Mouse (Mus musculus) layer of hippocampus, adult 2 months (tissue): ENCODE data around the gene Nnmt. TPM values are rescaled to one million over a fixed set of nuclear protein-coding genes. Genes with fewer than 3 reads are reported as not detected.

Experiments
- DNase-seq, 2 experiments: peaks; one replicate each; pipeline ENCODE4 v3.0.0; 2022; ENCODE audit warnings: low spot score in 2 of 2
- H3K27ac ChIP-seq: fragments of 200-600 bp; 2 replicates; pipeline ENCODE4 v1.8.1; 2022
- H3K4me3 ChIP-seq: fragments of 200-600 bp; 2 replicates; pipeline ENCODE4 v1.8.1; 2022; ENCODE audit warnings: mild to moderate bottlenecking
- CTCF ChIP-seq: fragments of 200-600 bp; conservative IDR thresholded peaks from 2 replicates; pipeline ENCODE4 v1.8.1; 2022; ENCODE audit warnings: antibody characterized with exemption, mild to moderate bottlenecking, moderate library complexity
- total RNA-seq, 2 experiments: library from RNA; stranded (reverse); gene quantifications; 2 replicates each; pipeline ENCODE4 v1.2.3; 2021

The Nnmt gene
- total RNA-seq, 2 experiments from 2014 or later = 1.7 to 1.9 TPM

DNA sequence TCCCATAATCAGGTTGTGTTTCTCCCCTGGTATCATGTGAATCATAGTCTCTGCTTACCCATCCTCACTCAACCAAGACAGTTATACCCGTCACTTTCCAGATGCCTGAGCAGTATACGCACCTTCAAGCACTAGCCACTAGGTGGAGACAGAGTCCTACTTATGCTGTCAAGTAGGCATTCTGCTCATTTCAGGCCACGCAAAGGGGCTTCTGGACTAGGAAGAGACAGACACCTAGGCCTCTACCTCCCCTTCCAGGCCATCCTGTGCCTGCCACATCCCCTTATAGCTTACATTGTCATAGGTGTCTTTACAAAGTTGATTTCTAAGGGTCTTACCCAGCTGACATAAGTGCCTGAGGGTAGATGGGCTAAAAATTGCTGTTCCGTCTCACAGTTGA is 41.3 kb upstream of the Nnmt start:
- H3K27ac ChIP-seq = peak overlapping the region; percentile 67
- H3K4me3 ChIP-seq = no peak overlapping the region
- DNase-seq = peak; percentile 80 to 85
- TF ChIP-seq CTCF = peak; percentile 97

DNA sequence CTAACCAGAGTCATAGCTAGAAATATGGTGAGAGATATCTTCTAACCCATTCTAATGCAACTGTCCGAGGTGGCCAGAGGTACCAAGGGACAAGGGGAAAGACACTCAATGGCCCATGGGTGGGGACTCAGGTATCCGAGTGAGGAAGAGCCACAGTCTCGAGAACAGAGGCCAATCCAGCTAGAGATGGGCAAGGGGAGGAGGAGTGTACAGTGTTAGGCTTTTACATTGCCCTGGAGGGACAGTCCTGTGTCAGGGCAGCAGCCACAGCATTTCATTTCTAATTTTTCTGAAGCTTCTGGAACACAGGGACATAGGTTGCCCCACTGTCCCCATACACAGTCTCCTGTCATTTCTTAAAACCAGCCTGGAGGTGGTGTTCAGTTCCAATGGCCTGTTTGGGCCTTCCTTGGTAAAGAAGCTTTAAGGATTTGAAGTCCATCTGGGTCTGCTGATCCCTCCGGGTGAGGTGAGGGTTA is 40.7 kb upstream of the Nnmt start:
- H3K27ac ChIP-seq = 0 out of 2 replicates have a peak overlapping the region, but pooled peaks have one; percentile 48
- H3K4me3 ChIP-seq = no peak overlapping the region
- TF ChIP-seq CTCF = no peak
- no peak for DNase-seq

DNA sequence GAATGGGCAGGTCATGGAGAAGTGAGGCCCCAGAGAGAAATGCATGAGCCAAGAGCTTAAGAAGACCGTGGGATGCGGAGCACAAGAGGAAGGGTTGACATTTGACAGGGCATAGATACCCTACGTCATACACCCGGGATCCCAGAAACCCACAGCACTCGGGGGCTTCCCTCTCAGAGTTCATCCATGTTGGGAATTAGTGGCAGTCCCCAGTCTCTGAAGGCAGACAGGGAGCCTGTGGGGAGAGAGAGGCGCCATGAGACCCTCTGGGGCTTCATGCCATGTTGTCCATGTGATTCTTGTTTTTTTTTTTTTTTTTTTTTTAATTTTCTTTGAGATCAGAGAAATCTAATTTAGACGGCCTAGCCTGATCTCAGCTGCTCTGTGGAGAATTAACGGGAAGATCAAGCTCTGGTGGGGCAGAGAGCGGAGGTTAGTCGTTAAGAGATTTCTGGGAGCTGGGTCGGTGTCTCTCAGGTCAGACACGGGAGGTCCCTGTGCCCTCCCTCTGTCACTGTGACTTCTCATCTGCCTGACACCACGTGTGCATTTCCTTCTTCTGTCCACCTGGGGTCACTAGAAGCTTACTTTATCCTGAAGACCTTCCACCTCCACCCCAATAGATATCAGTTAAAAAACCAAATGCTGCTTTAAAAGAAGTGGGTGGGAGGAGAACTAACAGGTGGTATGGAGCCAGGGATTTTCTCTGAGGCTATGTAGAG is 40.1 kb upstream of the Nnmt start:
- no peak overlapping the region for H3K4me3 ChIP-seq
- no peak overlapping the region for H3K27ac ChIP-seq
- peak; percentile 85 for TF ChIP-seq CTCF
- DNase-seq = peak in 1 of 2 experiments; percentile 56

DNA sequence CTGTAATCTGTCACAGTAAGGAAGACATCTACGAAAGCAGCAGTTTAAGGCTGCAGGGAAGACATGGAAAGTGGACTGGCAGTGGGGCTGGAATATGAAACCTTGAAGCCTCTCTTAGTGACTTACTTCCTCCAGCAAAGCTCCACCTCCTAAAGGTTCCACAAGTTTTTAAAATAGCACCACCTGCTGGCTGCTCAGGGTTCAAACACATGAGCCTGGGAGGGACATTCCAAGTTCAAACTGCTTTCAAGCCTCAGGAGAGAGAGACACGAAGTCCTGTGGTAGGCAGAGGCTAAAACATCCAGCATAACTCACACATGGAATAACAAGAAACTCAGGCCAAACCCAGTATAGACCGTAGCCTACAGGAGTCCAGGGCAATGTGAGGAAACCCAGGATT is 39.4 kb upstream of the Nnmt start:
- DNase-seq = no peak
- TF ChIP-seq CTCF = peak; percentile 48
- Histone ChIP-seq H3K4me3 (no peak overlapping the region), H3K27ac (no peak overlapping the region)

DNA sequence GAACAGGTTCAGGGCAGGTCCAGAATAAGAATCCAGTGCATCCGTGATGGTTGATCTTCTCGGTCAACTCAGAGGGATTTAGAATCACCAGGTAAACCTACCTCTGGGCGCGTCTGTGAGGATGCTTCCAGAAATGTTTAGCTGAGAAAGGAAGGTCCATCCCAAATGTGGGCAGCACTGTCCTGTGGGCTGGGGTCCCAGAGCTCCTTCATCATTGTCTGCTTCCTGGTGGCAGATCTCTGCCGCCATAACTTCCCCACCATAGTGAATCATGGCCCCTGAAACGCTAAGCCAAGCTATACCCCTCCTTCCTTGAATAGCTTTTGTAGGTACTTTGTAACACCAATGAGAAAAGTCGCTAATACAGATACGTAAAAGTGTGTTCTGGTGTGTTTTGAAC is 36.7 kb upstream of the Nnmt start:
- DNase-seq = no peak
- Histone ChIP-seq H3K4me3 (no peak overlapping the region), H3K27ac (no peak overlapping the region)
- TF ChIP-seq CTCF = no peak

DNA sequence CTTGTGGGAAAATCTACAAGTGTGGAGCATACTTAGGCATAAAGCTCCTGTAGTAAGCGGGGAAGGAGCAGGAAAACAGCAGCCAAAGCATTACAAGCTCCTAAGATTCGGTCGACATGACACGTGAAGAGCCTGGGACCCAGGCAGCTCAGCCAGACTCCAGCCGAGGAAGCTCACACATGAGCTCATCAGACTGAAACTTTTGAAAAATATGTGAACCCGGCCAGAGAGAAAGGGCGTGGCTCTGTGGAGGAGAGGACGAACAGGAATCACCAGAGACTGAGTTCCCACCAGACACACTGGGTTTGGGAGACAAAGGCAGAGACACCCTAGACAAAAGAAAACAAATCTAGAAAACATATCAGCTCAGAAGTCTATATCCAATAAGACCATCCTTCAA is 35.9 kb upstream of the Nnmt start:
- TF ChIP-seq CTCF = no peak
- DNase-seq = no peak
- Histone ChIP-seq H3K27ac (no peak overlapping the region), H3K4me3 (no peak overlapping the region)

DNA sequence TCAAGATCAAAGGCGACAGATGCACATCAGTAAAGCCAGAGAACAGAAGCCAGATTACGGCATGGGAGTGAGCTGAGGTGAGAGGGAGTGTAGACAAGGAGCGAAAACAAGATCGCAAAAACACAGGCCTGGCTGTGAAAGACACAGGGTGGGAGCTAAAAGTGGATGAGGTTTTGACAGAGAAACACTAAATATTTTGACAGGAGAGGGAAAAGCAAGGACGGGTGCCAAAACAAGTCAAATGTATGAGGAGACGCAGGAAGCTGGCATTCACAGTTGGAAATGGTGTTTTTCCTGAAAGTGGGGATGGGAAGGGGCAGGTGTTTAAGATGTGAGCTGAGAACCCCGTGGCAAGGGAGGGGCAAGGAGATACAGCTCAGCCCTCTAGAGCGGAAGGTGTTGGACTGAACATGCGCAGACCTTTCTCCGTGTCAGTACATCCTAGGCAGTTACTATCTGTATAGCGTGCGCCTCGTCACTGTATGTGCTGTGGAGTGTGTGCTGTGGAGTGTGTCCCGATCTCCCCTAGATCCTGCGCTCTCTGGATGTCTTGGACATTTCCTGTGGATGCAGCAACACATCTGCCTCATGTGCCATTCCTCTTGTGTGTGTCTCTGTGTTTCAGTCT is 33.3 kb upstream of the Nnmt start:
- no peak for TF ChIP-seq CTCF
- no peak for DNase-seq
- Histone ChIP-seq H3K4me3 (no peak overlapping the region), H3K27ac (no peak overlapping the region)

DNA sequence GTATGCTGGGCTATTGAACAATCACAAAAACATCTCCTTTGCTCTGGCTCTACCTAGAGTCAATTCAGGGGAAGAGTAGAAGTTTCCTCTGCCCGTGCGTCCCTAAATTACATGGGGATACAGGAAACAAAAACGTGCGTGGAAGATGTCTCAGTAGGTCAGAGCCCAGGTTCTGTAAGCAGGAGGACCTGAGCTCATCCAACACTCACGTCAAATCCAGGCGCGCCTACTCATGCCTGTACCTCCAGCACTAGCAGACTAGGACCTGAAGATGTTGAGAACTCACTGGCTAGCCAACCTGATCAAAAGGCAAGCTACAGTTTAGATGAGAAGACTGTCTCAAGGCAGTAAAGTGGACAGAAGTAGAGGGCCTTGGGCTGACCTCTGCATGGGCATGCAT is 32.2 kb upstream of the Nnmt start:
- Histone ChIP-seq H3K27ac (no peak overlapping the region), H3K4me3 (no peak overlapping the region)
- TF ChIP-seq CTCF = no peak
- no peak for DNase-seq

DNA sequence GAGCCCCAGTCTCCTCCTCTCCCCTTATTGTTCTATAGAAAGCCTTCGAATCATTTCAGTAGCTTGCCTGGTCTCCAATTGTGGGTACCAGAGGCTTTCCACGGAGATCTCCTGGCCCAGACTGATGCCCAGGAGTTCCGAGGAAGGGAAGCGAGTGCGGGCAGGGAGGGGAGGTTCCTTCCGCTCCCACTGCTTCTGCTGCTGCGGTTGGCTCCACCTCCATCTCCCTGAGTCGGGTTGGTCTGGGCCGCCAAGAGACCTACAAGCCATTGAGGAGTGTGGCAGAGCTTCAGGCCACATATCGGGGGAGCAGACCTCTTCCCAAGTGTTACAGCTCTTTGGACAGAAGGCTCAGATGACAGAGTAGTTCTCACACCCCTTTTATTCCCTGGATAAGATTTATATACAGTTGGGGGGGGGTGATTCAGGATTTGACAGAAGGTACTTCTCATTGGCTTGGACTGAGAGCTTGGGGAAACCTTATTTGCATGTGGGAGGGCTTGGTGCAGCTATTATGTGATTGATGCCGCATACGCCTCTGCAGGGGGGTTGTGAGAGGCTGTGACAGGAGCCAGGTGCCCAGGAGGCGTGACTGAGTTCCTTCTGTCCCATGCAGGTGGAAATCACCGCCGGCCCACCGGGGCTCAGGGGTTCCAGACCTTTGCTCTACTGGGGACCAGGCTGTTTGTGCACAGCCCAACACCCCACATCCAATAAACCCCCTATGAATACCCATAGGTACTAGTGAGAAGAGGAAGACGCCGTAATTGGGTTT is 30.8 kb upstream of the Nnmt start:
- H3K27ac ChIP-seq = no peak overlapping the region
- TF ChIP-seq CTCF = no peak
- H3K4me3 ChIP-seq = no peak overlapping the region
- no peak for DNase-seq

DNA sequence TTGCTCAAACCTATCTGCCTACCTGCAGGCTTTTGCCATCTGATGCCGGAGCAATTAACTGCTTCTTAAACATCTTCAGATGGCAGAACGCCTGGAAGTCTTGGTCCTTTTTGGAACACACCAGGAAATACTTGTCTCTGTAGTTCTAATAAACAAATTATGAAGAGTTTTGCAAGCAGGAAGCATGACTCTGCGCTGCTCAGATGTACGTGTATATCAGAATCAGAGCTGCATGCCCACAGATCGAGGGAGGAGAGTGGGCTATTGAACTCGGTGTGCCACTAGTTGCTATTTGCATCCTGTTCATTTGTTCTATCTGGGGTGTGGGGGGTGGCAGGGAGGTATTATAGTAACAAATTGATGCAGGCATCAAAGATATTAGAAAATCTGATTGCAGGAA is 28.2 kb upstream of the Nnmt start:
- Histone ChIP-seq H3K4me3 (no peak overlapping the region), H3K27ac (peak overlapping the region; percentile 57; the same call in 1 of the 2 replicates)
- DNase-seq = no peak
- no peak for TF ChIP-seq CTCF

DNA sequence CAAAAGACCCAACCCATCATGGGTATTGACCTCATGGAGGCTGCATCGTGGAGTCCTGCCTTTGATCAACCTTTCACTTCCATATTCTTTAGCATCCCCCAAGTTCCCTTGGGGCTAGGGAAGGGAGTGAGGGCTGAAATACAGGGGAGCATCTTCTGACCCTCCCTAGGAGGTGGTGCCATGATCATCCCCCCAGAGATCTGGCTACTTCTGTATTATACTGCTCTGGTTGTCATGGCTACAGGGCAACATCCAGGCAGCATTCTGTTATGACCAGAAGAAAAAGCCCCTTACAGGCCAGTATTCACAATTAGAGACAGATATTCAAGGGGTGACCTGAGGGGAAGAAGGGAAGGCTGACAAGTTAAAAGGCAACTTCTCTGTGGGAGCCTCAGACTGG is 14.3 kb upstream of the Nnmt start:
- no peak for DNase-seq
- TF ChIP-seq CTCF = no peak
- no peak overlapping the region for H3K4me3 ChIP-seq
- no peak overlapping the region for H3K27ac ChIP-seq

DNA sequence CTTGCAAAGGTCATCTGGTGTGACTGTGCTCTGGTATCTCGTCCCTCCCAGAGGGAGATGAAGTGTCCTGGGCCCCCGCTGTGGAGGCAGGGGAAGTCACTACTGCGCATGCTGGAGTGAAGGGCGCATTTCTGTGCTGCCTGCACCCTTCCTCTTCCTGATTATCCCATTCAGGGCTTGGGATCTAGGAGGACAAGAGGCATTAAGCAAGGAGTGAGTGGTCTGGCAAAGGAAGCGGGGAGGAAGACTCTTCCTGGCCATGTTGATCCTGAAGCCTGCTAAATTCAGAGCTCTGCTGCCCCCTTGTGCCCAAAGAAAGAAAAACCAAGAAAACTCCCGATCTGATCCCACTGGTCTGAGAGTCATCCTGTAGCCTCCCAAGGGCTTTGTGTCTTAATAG is 13.6 kb upstream of the Nnmt start:
- peak; percentile 46 to 84 for DNase-seq
- no peak overlapping the region for H3K27ac ChIP-seq
- TF ChIP-seq CTCF = peak; percentile 84
- H3K4me3 ChIP-seq = no peak overlapping the region; the same call in 1 of the 2 replicates

DNA sequence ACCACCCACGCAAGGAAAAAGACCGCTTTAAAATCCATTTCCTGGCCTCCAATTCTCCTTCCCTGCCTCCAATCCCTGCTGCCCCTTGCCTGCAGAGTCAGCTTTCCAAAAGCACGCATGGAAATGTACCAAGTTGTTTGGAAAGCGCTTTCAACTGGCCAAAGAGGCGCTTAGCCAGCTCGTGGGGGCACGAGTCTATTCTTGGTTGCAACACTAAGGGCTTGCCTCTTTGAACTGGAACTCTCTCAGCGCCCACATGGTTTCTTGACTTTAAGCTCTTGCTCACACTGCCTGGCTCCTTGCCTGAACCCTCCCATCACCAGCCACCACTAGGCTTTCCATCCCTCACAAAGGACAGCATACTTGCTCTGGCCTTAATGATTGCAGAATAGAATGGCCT is 13.2 kb upstream of the Nnmt start:
- DNase-seq = no peak
- TF ChIP-seq CTCF = no peak
- Histone ChIP-seq H3K27ac (no peak overlapping the region), H3K4me3 (no peak overlapping the region)
